Mouse (Mus musculus): ENCODE measurements around the gene Rps6kb1. TPM values are rescaled to one million over a fixed set of nuclear protein-coding genes. Genes with fewer than 3 reads are reported as not detected.

The Rps6kb1 gene
- polyA plus RNA-seq, 1 experiment from 2014 or later = 60.3 TPM

GRCm38 (mm10) chr11:86587830-86588229, 43.2 kb upstream of the Rps6kb1 start:
- 22% methylated on average over 7 of the region's 7 CpGs for WGBS
- Histone ChIP-seq H3K4me1 (ENCODE audit: control insufficient read depth, insufficient read depth, low read length) (peaks cover 10% of the 10 kb centered on the region; the same call in 1 of the 2 replicates), H3K27me3 (ENCODE audit: control insufficient read depth, insufficient read depth, low read length) (no peaks in the 10 kb centered on the region), H3K9me3 (ENCODE audit: control insufficient read depth, low read depth, low read length) (no peaks in the 10 kb centered on the region), H3K27ac (ENCODE audit: low read length) (peak overlapping the region; percentile 98), H3K36me3 (ENCODE audit: control insufficient read depth, insufficient read depth, low read length) (no peaks in the 10 kb centered on the region), H3K4me2 (replicated peaks; ENCODE audit: low read depth, low read length) (peak overlapping the region; percentile 59), H3K4me3 (ENCODE audit: low read depth, low read length) (no peak overlapping the region), H3K9ac (replicated peaks; ENCODE audit: low read depth, low read length) (no peak overlapping the region)
- no peak for ATAC-seq (ENCODE audit: insufficient number of reproducible peaks, insufficient read depth, low FRiP score, low read depth)

DNA sequence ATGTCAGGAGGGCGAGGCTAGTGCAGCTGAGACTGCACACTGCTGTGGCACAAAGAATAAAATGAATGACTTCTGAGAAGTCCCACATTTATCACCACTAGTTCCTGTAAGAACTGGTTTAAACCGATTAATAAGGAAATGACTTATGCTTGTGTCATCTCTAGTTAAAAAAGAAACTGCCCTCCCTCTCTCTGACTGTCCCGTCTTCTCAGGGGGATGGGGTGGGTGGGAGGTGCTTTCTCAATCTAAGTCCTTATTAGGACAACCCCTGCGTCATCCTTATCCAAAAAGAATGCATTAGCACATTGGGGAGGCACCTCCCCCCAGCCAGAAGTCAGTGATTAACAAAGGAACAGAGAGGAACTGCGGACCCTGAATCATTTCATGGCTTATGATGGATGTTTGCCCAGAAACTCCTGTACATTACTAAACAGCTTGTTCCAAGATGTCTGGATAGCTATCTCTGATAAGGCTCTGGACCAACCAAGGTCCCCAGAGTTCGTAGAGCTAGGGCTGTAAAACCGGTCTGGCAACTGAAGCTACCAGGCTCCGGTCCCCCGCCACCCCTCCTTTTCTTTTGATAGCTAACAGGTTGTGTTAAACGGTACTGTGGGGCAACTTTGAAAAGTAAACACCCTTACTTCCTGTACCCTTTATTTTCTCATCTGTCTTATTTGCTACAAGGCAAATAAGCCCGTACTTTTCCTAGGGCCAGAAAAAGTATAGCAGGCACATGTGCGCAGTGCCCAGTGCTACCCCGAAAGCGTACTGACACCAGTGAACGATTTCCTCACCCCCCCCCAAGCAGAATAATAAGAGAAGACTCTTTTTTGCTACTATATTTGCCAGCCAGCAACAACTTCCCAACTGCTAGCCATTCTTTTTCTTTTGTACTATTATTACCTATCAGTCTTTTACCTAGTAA, 42.5 kb upstream of the Rps6kb1 start:
- peak; percentile 90 for ATAC-seq (ENCODE audit: insufficient number of reproducible peaks, insufficient read depth, low FRiP score, low read depth)
- Histone ChIP-seq H3K4me2 (replicated peaks; ENCODE audit: low read depth, low read length) (peak overlapping the region; percentile 59), H3K9me3 (ENCODE audit: control insufficient read depth, low read depth, low read length) (no peaks in the 10 kb centered on the region), H3K27ac (ENCODE audit: low read length) (peak overlapping the region; percentile 98), H3K9ac (replicated peaks; ENCODE audit: low read depth, low read length) (peak overlapping the region; percentile 80), H3K4me1 (ENCODE audit: control insufficient read depth, insufficient read depth, low read length) (peaks cover 10% of the 10 kb centered on the region; the same call in 1 of the 2 replicates), H3K27me3 (ENCODE audit: control insufficient read depth, insufficient read depth, low read length) (no peaks in the 10 kb centered on the region), H3K4me3 (ENCODE audit: low read depth, low read length) (peak overlapping the region; percentile 49), H3K36me3 (ENCODE audit: control insufficient read depth, insufficient read depth, low read length) (no peaks in the 10 kb centered on the region)
- WGBS = 4% methylated on average over 15 of the region's 15 CpGs

DNA sequence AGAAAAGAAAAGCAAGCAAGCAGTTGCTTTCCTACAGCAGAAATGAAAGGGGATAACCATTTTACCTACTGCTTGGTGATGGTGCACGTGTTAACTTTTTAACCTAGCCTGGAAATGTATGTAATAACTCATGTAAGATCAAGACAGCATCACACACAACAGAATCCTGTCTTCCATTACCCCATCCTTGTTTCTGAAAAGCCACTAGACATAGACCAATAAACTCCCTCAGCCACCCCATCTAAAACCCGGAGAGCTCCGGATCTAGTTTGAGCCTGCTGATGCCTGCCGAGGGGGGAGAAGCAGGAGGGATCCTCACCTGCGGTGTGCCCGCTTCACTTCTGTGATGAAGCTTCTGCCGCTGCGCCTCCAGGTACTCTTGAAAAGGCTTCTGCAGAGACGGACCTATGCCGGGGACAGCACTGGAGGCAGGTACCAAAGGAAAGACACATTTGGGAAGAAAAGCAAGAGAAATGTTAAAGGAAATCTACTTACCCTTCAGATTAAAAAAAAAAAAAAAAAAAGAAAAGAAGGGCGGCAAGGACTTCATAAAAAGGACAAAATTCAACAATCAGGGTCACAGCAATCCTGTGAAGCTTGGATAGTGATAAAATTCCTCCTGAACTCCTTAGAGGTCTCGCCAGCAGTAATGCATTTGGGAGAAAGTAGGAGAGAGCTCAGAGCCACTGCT, 41.7 kb upstream of the Rps6kb1 start:
- peaks cover 10% of the 10 kb centered on the region; the same call in 1 of the 2 replicates for H3K4me1 ChIP-seq (ENCODE audit: control insufficient read depth, insufficient read depth, low read length)
- peak overlapping the region; percentile 98 for H3K27ac ChIP-seq (ENCODE audit: low read length)
- H3K4me2 ChIP-seq (replicated peaks; ENCODE audit: low read depth, low read length) = peak overlapping the region; percentile 59
- no peaks in the 10 kb centered on the region for H3K9me3 ChIP-seq (ENCODE audit: control insufficient read depth, low read depth, low read length)
- H3K27me3 ChIP-seq (ENCODE audit: control insufficient read depth, insufficient read depth, low read length) = no peaks in the 10 kb centered on the region
- ATAC-seq (ENCODE audit: insufficient number of reproducible peaks, insufficient read depth, low FRiP score, low read depth) = no peak
- H3K36me3 ChIP-seq (ENCODE audit: control insufficient read depth, insufficient read depth, low read length) = no peaks in the 10 kb centered on the region
- H3K4me3 ChIP-seq (ENCODE audit: low read depth, low read length) = peak overlapping the region; percentile 49
- WGBS = 7% methylated on average over 12 of the region's 12 CpGs
- peak overlapping the region; percentile 80 for H3K9ac ChIP-seq (replicated peaks; ENCODE audit: low read depth, low read length)

DNA sequence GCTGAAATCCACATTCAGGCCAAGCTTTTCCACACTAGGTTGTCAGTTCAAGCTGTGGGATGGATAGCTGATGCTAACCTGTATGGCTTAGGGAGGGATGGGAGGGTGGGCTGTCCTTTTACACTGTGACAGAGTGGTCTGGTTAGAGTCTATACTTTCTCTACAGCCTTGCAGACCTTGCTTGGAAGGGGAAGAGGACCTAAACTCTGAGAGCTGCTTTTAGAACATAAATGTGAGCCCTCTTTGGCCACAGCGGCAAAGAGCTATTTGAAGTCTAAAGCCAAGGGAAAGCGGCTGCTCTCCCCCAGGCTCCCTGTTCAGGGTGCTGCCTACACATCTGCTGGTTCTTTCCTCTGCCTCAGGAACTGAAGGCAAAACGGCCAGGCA, 41.0 kb upstream of the Rps6kb1 start:
- Histone ChIP-seq H3K9me3 (ENCODE audit: control insufficient read depth, low read depth, low read length) (no peaks in the 10 kb centered on the region), H3K27me3 (ENCODE audit: control insufficient read depth, insufficient read depth, low read length) (no peaks in the 10 kb centered on the region), H3K4me1 (ENCODE audit: control insufficient read depth, insufficient read depth, low read length) (peaks cover 10% of the 10 kb centered on the region; the same call in 1 of the 2 replicates), H3K4me3 (ENCODE audit: low read depth, low read length) (peak overlapping the region; percentile 49), H3K9ac (replicated peaks; ENCODE audit: low read depth, low read length) (peak overlapping the region; percentile 80), H3K36me3 (ENCODE audit: control insufficient read depth, insufficient read depth, low read length) (no peaks in the 10 kb centered on the region), H3K4me2 (replicated peaks; ENCODE audit: low read depth, low read length) (peak overlapping the region; percentile 59), H3K27ac (ENCODE audit: low read length) (peak overlapping the region; percentile 98)
- ATAC-seq (ENCODE audit: insufficient number of reproducible peaks, insufficient read depth, low FRiP score, low read depth) = no peak
- 32% methylated on average over 3 of the region's 3 CpGs for WGBS

DNA sequence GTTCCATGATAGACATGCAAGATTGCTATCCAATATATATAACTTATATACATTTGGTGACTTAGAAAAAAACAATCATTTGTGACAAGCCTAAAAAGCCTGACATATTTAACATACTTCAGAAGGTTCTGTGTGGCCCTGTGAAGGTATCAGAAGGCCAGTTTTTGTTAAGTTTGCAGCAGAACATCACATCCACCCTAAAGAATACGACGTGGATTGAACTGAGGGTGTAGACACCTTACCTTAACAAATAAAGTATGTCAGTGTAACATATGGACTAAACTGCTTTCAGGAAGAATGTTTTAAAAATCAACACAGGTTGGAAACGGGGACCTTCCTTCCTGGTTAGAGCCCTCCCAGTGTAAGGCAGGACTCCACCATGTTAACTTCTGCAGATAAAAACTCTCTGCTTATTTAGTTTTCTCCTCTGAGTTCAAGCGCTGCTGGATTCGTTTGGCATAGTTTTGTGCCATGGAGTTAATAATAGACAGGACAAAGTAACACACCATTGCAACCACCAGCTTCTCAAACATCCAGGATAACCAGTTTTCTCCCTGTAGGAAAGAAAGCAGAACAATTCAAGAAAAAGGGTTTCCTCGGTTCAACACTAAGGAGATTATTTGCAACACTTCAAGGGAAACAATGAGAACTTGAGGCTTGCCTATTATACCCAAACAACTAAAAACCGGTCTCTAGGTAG, 40.4 kb upstream of the Rps6kb1 start:
- Histone ChIP-seq H3K27ac (ENCODE audit: low read length) (peak overlapping the region; percentile 98), H3K9ac (replicated peaks; ENCODE audit: low read depth, low read length) (peak overlapping the region; percentile 80), H3K4me1 (ENCODE audit: control insufficient read depth, insufficient read depth, low read length) (peaks cover 14% of the 10 kb centered on the region), H3K4me3 (ENCODE audit: low read depth, low read length) (peak overlapping the region; percentile 49), H3K27me3 (ENCODE audit: control insufficient read depth, insufficient read depth, low read length) (no peaks in the 10 kb centered on the region), H3K9me3 (ENCODE audit: control insufficient read depth, low read depth, low read length) (no peaks in the 10 kb centered on the region), H3K4me2 (replicated peaks; ENCODE audit: low read depth, low read length) (peak overlapping the region; percentile 59), H3K36me3 (ENCODE audit: control insufficient read depth, insufficient read depth, low read length) (no peaks in the 10 kb centered on the region)
- no peak for ATAC-seq (ENCODE audit: insufficient number of reproducible peaks, insufficient read depth, low FRiP score, low read depth)
- 63% methylated on average over 7 of the region's 7 CpGs for WGBS

DNA sequence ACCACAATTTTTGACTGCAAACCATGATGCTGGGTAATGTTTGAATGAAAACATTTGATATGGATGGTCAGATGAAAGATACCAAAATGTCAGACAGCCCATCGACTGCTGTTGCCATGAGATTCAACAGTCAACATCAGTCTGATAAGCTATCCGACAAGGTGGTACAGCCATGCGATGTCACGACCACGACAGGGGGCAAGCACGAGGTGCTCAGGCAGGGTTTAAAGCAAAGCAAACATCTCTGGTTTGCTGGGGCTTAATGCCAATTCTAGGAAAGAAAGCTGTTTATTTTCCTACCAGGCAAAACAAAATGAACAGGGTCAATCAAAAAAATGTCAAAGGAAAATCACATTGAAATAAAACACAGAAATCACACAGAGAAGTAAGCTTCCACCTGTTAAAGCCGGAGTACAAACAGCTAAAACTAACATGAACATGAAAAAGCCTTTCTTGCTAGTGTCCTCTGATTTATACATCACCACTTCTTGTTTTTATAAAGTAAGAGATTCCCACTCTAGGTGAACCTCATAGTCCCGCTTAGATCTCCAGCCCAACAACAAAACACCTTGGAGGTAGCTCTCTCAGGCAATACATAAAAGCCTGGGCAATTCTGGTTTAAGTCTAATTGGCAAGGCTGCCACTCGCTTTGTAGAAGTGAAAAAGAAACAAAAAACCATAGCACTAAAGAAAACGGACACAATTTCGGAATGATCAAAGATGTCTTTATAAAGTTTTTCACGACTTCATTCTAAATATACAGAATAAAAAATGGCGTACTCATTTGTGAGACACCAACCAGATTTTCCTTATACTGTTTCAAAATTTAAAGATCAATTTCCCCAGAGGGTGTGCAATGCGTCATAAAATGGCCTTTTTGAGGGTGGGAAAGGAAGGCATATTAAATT, 39.6 kb upstream of the Rps6kb1 start:
- H3K4me2 ChIP-seq (replicated peaks; ENCODE audit: low read depth, low read length) = peak overlapping the region; percentile 59
- H3K9me3 ChIP-seq (ENCODE audit: control insufficient read depth, low read depth, low read length) = no peaks in the 10 kb centered on the region
- no peak for ATAC-seq (ENCODE audit: insufficient number of reproducible peaks, insufficient read depth, low FRiP score, low read depth)
- peak overlapping the region; percentile 80; the same call in 1 of the 2 replicates for H3K9ac ChIP-seq (replicated peaks; ENCODE audit: low read depth, low read length)
- 73% methylated on average over 14 of the region's 14 CpGs for WGBS
- H3K27me3 ChIP-seq (ENCODE audit: control insufficient read depth, insufficient read depth, low read length) = no peaks in the 10 kb centered on the region
- H3K4me1 ChIP-seq (ENCODE audit: control insufficient read depth, insufficient read depth, low read length) = peaks cover 22% of the 10 kb centered on the region
- H3K36me3 ChIP-seq (ENCODE audit: control insufficient read depth, insufficient read depth, low read length) = no peaks in the 10 kb centered on the region
- H3K27ac ChIP-seq (ENCODE audit: low read length) = peak overlapping the region; percentile 98; the same call in 1 of the 2 replicates
- peak overlapping the region; percentile 49 for H3K4me3 ChIP-seq (ENCODE audit: low read depth, low read length)

DNA sequence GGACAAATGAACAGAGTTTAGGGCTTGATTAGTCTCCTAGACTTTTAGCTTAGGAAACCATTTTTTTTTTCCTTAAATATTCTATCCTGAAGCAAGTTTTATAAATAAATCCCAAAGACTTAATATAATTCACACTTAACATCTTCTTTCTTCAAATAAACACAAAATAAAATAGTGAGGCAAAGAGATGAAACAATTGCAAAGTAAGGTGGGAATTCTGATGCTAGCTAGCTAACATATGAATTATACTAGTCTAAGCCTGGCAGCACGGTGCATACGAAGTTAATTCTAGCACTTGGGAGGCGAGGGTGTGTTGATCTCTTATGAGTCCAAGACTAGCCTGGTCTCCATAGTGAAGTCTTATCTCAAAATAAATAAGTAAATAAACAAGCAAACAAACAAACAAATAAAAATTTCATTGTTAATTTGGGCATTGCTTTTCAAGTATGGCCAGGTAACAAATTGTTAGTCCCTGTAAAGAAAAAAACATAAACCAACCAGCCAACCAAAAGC, 38.8 kb upstream of the Rps6kb1 start:
- no peak overlapping the region for H3K27ac ChIP-seq (ENCODE audit: low read length)
- H3K27me3 ChIP-seq (ENCODE audit: control insufficient read depth, insufficient read depth, low read length) = no peaks in the 10 kb centered on the region
- no peaks in the 10 kb centered on the region for H3K36me3 ChIP-seq (ENCODE audit: control insufficient read depth, insufficient read depth, low read length)
- H3K4me1 ChIP-seq (ENCODE audit: control insufficient read depth, insufficient read depth, low read length) = peaks cover 29% of the 10 kb centered on the region
- no peak overlapping the region for H3K4me3 ChIP-seq (ENCODE audit: low read depth, low read length)
- H3K9me3 ChIP-seq (ENCODE audit: control insufficient read depth, low read depth, low read length) = no peaks in the 10 kb centered on the region
- whole genome bisulfite sequencing = 85% methylated on average over 3 of the region's 3 CpGs
- ATAC-seq (ENCODE audit: insufficient number of reproducible peaks, insufficient read depth, low FRiP score, low read depth) = no peak
- no peak overlapping the region for H3K9ac ChIP-seq (replicated peaks; ENCODE audit: low read depth, low read length)
- H3K4me2 ChIP-seq (replicated peaks; ENCODE audit: low read depth, low read length) = no peak overlapping the region

All from stomach, embryonic 14.5 days (tissue).